Mouse (Mus musculus) forelimb bud, embryonic 11.5 days (tissue): ENCODE measurements at regions not wholly inside any gene's neighbourhood (a gene's known extent, or its start where the extent isn't known, plus 50 kb on each side); places are given as distances from the start of the nearest gene placed in this dataset.

Experiments used
- DNase-seq: peaks from one replicate; pipeline ENCODE4 v3.0.0-alpha.2; 2012; ENCODE audit warnings: low read depth, low spot score

DNA sequence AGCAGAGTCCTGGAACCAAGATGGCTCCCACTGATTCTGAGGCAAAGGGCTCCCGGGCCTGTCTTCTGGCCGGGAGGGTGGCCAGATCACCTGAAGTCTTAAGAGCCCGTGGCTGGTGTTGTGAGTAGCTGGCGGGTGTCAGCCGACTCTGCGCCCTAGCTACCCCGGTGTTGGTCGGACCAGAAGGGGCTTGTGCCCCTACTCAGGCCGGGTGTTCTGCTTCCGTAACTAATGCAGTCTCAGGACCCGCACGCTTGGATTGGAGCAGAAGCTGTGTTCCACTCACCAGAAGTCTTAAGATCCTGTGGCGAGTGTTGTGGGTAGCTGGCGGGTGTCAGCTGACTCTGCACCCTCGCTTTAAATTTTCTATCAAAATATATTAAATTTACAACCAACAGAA, 1285.3 kb upstream of the Cdh9 start:
- DNase-seq: no peak

DNA sequence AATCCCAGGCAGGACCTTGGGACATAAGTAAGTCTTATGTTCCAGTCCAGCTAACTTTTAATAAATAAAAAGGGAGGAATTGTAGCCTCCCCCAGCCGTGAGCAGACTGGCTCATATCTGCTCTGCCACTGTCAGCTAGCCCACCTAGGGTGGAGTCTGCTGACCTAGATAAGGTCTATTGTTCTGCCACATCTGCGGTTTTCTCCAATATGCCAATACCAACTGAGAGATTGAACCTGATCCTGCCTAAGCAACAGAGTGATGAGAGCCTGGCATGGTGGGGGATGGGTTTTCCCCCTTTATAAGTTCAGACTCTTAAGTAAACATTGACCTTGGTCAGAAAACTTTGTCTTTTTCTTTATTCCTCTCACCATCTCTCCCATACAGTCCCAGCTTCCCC, 1250.9 kb upstream of the Cdh9 start:
- DNase-seq: no peak

DNA sequence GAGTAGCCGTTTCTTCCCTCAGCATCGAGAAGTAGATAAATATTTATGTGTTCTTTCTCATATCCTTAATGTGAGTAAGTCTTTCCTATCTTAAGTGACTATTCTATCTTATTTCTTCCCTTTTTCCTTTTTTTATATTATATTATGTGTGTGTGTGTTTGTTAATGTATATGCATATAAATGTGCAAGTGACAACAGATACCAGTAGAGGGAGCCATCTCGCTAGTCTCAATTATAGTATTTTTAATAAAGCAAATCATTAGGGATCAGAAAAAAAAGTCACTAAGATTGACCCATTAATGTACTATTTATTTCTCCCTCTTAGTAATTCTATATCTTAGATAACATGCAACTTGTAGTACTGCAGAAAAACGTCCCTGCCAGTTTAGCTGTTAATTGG, 1228.3 kb upstream of the Cdh9 start:
- DNase-seq: no peak

DNA sequence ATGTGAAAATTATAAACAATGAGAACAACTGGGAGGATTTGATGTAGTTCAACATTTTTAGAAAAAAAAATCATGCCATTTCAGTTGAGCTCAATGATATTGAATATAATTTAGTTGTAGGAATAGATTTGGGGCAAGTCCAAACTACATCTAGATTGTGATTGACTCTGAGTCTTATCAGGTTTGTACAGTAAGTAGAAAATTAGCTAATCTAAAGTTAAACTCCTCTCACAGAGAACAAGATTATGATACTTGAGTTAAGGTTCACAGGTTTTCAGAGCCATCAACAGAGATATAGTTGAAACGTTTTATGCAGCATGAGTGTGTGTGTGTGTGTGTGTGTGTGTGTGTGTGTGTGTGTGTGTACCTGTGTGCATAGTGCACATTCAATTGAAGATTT, 1189.6 kb upstream of the Cdh9 start:
- no peak for DNase-seq

DNA sequence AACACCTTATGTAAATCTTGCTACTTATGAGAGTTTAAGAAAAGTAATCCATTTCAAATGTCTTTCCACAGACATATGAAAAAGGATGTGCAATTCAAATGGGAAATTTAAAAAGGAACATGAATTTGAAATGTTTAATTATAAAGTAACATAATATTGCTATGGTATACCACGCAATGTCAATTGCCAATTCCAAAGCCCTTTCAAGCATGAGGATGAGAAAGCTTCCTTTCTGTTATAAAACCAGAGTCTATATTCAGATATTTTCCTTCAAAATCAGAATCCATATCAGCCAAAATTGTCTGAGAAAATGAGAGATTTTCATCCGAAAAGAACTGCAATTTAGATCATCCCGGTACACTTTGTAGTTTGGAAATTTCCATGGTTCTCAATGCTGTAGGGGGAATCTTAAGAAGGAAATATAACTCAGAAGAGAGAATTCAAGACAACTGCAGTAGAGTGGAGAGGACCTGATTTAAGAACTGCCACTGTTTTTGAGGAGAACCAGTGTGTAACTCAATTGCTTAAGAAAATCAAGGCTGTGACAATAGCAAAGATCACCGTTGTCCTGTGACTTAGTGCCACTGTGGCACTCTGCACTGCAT, 1169.3 kb upstream of the Cdh9 start:
- DNase-seq: no peak

DNA sequence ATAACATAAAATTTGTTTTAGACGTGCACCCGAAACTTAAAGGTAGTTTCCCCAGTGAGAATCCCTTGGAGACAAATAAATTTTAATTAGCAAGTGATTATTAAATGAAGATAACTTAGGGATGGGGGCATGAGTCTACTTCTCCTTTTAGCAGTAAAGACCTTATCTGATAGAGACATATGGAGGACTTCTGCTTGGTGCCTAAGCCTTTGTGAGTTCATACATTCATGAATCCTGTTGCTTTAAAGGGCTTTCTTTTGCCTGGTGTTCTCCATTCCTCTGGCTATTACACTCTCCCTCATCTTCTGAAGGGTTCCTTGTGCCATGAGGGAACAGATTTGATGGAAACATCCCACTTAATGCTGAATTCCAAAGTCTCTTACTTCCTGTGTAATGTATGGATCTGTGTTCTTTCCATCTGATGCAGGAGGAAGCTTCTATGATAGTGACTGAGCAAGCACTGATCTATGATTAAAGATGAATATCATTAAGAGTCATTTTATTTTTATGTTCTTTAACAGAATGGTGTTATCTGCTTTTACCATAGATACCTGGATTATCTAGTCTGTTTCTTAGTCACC, 1146.2 kb upstream of the Cdh9 start:
- no peak for DNase-seq

DNA sequence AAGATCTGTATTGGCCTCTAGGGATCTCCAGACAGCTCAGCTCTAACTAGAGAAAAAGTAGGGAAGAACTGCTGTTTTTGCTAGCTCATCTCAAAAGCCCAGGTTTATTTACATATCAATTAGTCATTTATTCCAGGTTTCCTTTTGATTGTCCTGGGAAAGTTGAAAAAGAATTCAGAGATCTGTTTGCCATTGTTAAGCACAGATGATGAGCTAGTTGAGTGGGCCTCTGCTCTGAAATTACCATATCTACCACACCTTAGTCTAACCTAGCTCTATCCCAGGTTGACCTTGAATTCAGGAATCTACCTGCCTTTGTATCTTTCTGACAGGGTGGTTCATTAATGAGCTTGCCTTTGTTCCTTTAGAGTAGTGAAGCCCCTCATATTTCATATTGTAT, 1110.6 kb upstream of the Cdh9 start:
- DNase-seq: no peak

DNA sequence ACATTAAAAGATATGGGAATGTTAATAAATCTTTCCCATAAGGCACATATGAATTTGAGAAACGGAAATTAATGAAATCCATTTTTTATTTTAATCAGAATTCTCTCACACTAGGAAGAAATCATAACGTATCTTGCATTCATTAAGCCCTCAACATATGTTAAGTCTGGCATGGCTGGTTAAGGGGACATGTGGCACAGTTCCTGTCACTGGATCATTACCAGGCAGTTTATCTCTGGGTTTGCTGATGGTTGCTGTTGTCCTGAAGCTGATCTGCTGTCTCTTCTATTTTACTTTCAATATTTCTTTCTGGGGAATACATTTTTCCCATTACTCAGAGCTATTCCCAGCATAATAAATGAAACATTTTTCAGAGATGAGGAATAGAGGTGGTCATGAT, 1099.3 kb upstream of the Cdh9 start:
- DNase-seq: no peak

DNA sequence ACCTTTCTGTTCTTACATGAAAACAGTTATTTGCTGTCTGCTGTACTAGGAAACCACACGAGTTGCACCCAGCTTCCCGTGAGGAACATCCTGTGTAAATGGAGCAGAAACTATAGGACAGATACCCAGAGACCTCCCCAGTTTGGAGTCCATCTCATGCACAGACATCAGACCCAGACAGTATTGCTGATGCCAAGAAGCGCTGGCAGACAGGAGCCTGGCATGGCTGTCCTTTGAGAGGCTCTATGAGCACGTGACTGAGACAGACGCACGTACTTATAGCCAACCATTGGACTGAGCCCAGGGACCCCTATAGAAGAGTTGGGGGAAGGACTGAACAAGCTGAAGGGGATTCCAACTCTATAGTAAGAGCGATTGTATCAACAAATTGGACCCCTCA, 1098.3 kb upstream of the Cdh9 start:
- DNase-seq: no peak

DNA sequence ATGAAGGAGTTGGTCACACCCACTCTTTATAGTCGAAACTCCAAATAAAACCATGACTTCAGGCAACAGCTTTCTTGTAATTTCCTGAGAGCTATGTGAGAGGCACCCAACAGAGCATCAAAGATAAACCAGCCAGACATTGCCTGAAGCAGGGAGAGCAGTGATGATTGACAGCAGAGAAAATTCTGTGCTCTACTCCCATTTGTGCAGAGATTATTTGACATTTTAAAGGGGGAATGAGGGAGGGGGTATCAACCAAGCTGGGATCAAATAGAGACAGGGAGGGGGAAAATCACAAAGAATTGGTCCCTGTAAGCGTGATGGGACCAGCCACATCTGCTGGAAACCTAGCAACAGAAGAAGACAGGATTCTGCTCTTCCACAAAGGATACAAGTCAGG, 1091.4 kb upstream of the Cdh9 start:
- DNase-seq: no peak

DNA sequence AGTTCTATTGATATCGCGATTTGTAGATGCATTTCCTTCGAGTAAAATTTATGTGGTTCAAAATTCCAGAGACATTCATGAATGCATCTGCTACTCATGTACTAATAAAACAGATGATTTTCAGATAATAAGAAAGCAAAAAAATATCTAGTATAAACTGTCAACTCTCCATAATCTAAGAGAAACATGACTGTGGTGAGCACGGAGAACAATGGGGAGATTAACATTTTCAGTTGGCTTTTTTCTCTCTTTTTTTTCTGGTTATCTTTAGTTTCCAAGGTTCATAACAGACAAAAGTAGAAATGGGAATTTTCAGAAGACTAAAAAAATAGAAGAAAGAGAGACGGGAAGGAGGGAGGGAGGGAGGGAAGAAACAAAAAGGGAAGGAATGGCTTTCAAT, 1079.8 kb upstream of the Cdh9 start:
- DNase-seq: no peak

DNA sequence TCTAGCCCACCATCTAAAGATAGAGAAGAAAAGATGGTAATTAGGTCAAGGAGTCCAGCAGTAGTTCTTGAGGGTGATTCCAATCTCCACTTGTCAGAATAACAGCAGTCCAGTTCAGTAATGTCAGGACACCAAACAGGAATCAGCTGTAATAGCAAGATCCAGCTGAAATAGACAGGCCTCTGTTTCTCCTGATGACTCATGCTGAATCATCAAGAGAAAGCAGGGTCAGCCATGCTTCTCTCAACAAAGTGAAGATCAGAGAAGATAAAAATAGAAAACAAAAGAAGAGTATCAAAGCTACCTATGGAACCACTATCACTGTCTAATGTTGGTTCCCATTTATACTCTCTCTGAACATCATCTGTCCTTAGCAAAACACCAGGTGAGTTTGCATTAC, 1061.8 kb upstream of the Cdh9 start:
- no peak for DNase-seq

DNA sequence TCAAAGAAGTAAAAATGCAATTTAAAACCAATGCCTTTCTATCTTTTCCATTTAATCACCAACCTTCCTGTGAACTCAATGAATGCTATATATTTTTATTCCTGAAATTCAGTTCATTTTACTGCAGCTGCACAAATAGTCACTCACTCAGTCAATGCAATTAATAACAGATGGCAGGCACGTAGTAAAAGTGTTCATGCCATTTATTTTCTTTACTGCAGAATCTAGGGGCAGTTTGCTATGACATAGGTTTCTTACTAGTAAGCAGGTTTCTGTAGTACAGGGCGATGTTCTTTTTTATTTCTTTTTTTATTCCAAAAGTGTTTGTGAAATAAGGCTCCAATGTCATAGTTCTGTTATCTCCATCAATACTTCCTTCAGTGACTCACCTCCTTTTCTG, 1035.8 kb upstream of the Cdh9 start:
- peak; percentile 61 for DNase-seq

DNA sequence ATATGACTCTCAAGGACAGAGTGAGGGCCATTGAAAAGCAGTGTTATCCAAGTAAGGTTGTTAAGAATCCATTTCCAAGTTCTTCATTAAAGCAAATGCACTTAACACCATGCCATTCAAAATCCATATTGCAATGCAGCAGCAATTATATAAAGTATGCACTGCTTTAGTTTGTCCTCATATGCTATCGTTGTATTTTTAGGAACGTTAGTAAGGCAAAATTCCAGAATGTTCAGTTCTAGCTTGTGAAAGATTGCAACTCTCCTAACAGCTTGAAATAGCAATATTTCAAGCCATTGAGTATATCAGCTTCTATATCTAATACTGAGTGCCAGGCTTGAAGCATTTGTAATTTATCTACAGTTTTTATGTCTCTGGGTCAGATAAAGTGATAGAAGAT, 1011.9 kb upstream of the Cdh9 start:
- DNase-seq: no peak

DNA sequence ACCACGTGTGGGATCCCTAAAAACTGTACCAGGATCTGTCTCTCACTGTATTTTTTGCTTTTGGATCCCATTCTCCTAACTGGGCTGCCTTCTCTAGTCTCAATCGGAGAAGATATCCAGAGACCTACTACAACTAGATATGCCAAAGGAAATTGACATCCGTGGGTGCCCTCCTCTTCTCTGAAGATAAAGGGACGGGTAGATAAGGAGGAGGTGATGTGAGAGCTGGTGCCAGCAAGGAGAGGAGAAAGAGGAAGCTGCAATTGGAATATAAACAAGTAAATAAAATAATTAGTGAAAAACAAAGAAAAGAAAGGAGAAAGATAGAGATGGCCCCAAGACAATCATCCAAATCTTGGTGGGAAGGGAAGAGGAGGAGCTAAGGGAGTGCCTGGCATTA, 986.6 kb upstream of the Cdh9 start:
- DNase-seq: no peak

DNA sequence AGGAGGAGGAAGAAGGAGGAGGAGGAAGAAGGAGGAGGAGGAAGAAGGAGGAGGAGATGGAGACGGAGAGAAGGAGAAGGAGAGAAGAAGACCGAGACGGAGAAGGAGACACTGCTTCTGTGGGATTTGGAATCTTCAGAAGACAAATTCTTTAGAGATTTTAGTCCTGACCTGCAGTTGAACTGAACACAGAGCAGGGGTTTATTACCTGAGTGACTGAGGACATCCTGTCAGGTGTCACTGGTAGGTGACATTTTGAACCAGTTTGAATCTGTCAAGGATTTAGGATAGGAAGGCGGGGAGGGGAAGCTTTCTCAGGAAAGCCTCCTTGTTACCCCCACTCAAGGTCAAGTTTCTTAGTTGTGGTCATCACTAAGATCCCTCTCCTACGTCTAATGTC, 985.5 kb upstream of the Cdh9 start:
- peak; percentile 8 for DNase-seq
